In the genomic region with DNA sequence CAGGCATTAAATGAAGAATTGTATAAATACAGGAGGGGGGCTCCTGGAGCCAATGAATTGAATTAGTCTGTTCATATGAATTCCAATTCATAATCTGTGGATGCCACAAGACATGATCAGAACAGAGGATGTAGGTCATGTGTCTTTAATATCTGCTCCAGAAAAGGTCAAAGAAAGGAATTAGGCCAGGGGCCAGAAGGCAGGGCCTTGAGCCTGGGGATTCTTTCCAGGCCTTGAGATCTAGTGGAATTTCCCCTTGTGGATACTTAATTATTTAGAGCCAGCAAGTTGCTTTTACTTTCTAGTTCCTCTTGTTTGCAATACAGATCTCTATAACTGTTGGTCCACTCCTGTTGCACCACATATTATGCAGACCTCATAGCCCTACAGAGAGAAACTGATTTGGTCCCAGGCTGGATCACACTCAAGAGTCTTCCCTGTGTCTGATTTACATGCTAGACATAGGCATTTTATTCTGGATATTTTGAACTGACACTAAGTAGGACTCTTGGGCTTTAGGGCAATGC, we compare ENCODE assay signal across 26 mouse cellular contexts. TPM values are rescaled to one million over a fixed set of nuclear protein-coding genes. Genes with fewer than 3 reads are reported as not detected.
DNase-seq lines count a peak whose midpoint lies in the region; ATAC-seq and TF ChIP-seq lines count a peak whose summit lies in the region.
"Had no signal": no experiment of that assay in that cellular context is flagged by ENCODE, and none has a peak within 500 bp of the region (broad histone marks: within the 10 kb centered on the region; RNA-seq: fewer than 3 reads in every experiment).

No protein-coding gene starts in this region.

- peak; percentile 66 for DNase-seq in adrenal gland, adult 2 months
- no peak for DNase-seq in adrenal gland, postnatal 25 days
- peak; percentile 14 for DNase-seq in kidney, adult 9 months
- no peak for DNase-seq in kidney, adult 18-20 months
- DNase-seq in natural killer cell, adult 2 months (ENCODE audit: low spot score in 2 of 2) = no peak
- DNase-seq: cerebellum, adult 8-10 months; cerebellum, postnatal 25 days; gastrocnemius, postnatal 14 days; heart, adult 11 months; kidney, postnatal 4 days; lung, embryonic 14.5 days; thymus, adult 2 months; thymus, postnatal 36 days had no signal

- no peak for TF ChIP-seq CTCF in bone marrow macrophage, adult 2 months (IDR thresholded peaks at IDR 0.05; ENCODE audit: low read depth, low read length)

- H3K4me3 ChIP-seq in bone marrow macrophage, adult 2 months (ENCODE audit: insufficient read depth, low read length) = no peak overlapping the region
- H3K4me3 ChIP-seq: forebrain, embryonic 13.5 days; heart, embryonic 12.5 days; limb, embryonic 10.5 days; limb, embryonic 15.5 days; liver, embryonic 15.5 days; myocyte had no signal

- TF ChIP-seq POLR2A in bone marrow macrophage, adult 2 months (IDR thresholded peaks at IDR 0.05; ENCODE audit: borderline replicate concordance, low read depth, low read length) = no peak

- peak overlapping the region; percentile 55 for H3K27ac ChIP-seq in bone marrow macrophage, adult 2 months (ENCODE audit: insufficient read depth, low read depth, low read length)
- H3K27ac ChIP-seq: forebrain, embryonic 13.5 days; hindbrain, embryonic 14.5 days; kidney, postnatal 0 days; limb, embryonic 10.5 days; limb, embryonic 15.5 days; liver, embryonic 15.5 days had no signal

- H3K4me1 ChIP-seq in bone marrow macrophage, adult 2 months (ENCODE audit: control insufficient read depth, insufficient read depth, low read length) = peaks cover 43% of the 10 kb centered on the region
- H3K4me1 ChIP-seq: heart, embryonic 12.5 days; limb, embryonic 10.5 days; limb, embryonic 15.5 days; liver, embryonic 15.5 days had no signal

- peak; percentile 88 for ATAC-seq in megakaryocyte progenitor cell, adult 5-6 weeks (replicated peaks; ENCODE audit: poor library complexity)
- ATAC-seq: forebrain, embryonic 13.5 days; intestine, postnatal 0 days; midbrain, embryonic 16.5 days; Patski had no signal

RNA-seq across cellular contexts. Expression of a gene that starts 31.8 kb away (rescaled TPM):
- total RNA-seq in adrenal gland, adult 2 months (2021) = 10 to 100 TPM; 19.7 to 20.0 TPM
- 5.2 and 7.1 TPM in 2 replicates for polyA plus RNA-seq in adrenal gland, adult 2 months (2012; rRNA removed)
- 20.5 and 21.6 TPM in 2 replicates for total RNA-seq in adrenal gland, postnatal 25 days (2021)
- polyA plus RNA-seq in bone marrow macrophage, adult 2 months (2012; ENCODE audit: insufficient read depth, insufficient read length, missing spikeins) = 68.2 and 82.8 TPM in 2 replicates
- 10.7 and 11.8 TPM in 2 replicates for total RNA-seq in megakaryocyte progenitor cell, adult 5-6 weeks (2015)
- total RNA-seq in megakaryocyte progenitor cell, adult 5-6 weeks (2017) = 7.2 and 7.5 TPM in 2 replicates
- polyA plus RNA-seq: myocyte had no signal

Comparison
In these comparisons a context has a peak if more than half of its experiments do, and no peak if none do; other contexts are left out.
1. DNase-seq: peak in adrenal gland, adult 2 months (single experiment) and kidney, adult 9 months (single experiment); none in adrenal gland, postnatal 25 days (single experiment), kidney, adult 18-20 months (single experiment) and natural killer cell, adult 2 months (0 of 2).